Mouse (Mus musculus) hindbrain, embryonic 15.5 days (tissue): Measurements from ENCODE around the gene Cdyl2. TPM values are rescaled to one million over a fixed set of nuclear protein-coding genes. Genes with fewer than 3 reads are reported as not detected.

Experiments
- ATAC-seq: fragments of 200-750 bp; cut with Nextera tagmentation; 2 replicates; pipeline ENCODE4 v1.8.0; 2017; ENCODE audit warnings: low read depth, moderate number of reproducible peaks, moderate TSS enrichment; ENCODE audit not compliant: low FRiP score
- H3K27ac ChIP-seq: fragments of 300-500 bp; sonication (generic); replicated peaks from 2 replicates; pipeline ENCODE4 v1.5.1; 2015; ENCODE audit warnings: mild to moderate bottlenecking, inconsistent platforms
- H3K27me3 ChIP-seq: fragments of 300-500 bp; sonication (generic); 2 replicates; pipeline ENCODE4 v1.6.1; 2015; ENCODE audit warnings: control low read depth, inconsistent platforms
- H3K36me3 ChIP-seq: fragments of 300-500 bp; sonication (generic); 2 replicates; pipeline ENCODE4 v1.6.1; 2015; ENCODE audit warnings: control low read depth, inconsistent platforms
- H3K4me1 ChIP-seq: fragments of 300-500 bp; sonication (generic); replicated peaks from 2 replicates; pipeline ENCODE4 v1.6.1; 2015; ENCODE audit warnings: control low read depth, inconsistent platforms
- H3K4me2 ChIP-seq: fragments of 300-500 bp; sonication (generic); 2 replicates; pipeline ENCODE4 v1.6.1; 2015; ENCODE audit warnings: moderate library complexity, mild to moderate bottlenecking, inconsistent platforms
- H3K4me3 ChIP-seq: fragments of 300-500 bp; sonication (generic); 2 replicates; pipeline ENCODE4 v1.5.1; 2015; ENCODE audit warnings: mild to moderate bottlenecking, inconsistent platforms
- H3K9ac ChIP-seq: fragments of 300-500 bp; sonication (generic); 2 replicates; pipeline ENCODE4 v1.6.1; 2015; ENCODE audit warnings: inconsistent platforms
- H3K9me3 ChIP-seq: fragments of 300-500 bp; sonication (generic); 2 replicates; pipeline ENCODE4 v1.6.1; 2016; ENCODE audit warnings: control low read depth, inconsistent platforms
- WGBS: fragments of 180-500 bp; shearing (Covaris S2); methylation state at CpG from one replicate; pipeline ENCODE4 v1.1.7; 2015; 5-methylcytosine and 5-hydroxymethylcytosine counted together
- polyA plus RNA-seq: library from polyadenylated mRNA; unstranded; fragments of >200 nt; fragmentation: Nextera tagmentation; extraction: Ambion mirVana; gene quantifications from 2 replicates; pipeline ENCODE4 v1.2.1, GENCODE M21; 2015

Gene Cdyl2
- polyA plus RNA-seq, 1 experiment from 2014 or later, result 10.8 TPM

- no peak for ATAC-seq
- H3K4me1 ChIP-seq, result 0 out of 2 replicates have a peak, but pooled peaks cover 6% of the 10 kb centered on the region
- H3K4me2 ChIP-seq, result no peak overlapping the region
These were observed 96.8 kb downstream of the Cdyl2 start for GRCm38 (mm10) chr8:116635972-116636371.

GRCm38 (mm10) chr8:116635261-116635660, 97.5 kb downstream of the Cdyl2 start:
- H3K36me3 ChIP-seq, result no peaks in the 10 kb centered on the region
- no peak overlapping the region for H3K4me3 ChIP-seq
- no peaks in the 10 kb centered on the region for H3K27me3 ChIP-seq
- H3K9me3 ChIP-seq, result no peaks in the 10 kb centered on the region
- H3K9ac ChIP-seq, result no peak overlapping the region
- ATAC-seq, result no peak
- H3K4me1 ChIP-seq, result 0 out of 2 replicates have a peak, but pooled peaks cover 6% of the 10 kb centered on the region
- WGBS, result 94% methylated on average over 13 of the region's 13 CpGs
- no peak overlapping the region for H3K4me2 ChIP-seq
- H3K27ac ChIP-seq, result no peak overlapping the region

More at GRCm38 (mm10) chr8:116635972-116636371, 96.8 kb downstream of the Cdyl2 start:
- no peak overlapping the region for H3K9ac ChIP-seq
- no peak overlapping the region for H3K4me3 ChIP-seq
- no peaks in the 10 kb centered on the region for H3K9me3 ChIP-seq
- no peak overlapping the region for H3K27ac ChIP-seq
- no peaks in the 10 kb centered on the region for H3K27me3 ChIP-seq
- no peaks in the 10 kb centered on the region for H3K36me3 ChIP-seq
- 92% methylated on average over 8 of the region's 8 CpGs for WGBS

- Histone ChIP-seq H3K27me3 (no peaks in the 10 kb centered on the region), H3K27ac (no peak overlapping the region), H3K4me2 (no peak overlapping the region), H3K9ac (no peak overlapping the region), H3K4me1 (0 out of 2 replicates have a peak, but pooled peaks cover 6% of the 10 kb centered on the region), H3K36me3 (no peaks in the 10 kb centered on the region), H3K9me3 (no peaks in the 10 kb centered on the region), H3K4me3 (no peak overlapping the region)
- ATAC-seq, result no peak
- WGBS, result 90% methylated on average over 4 of the region's 4 CpGs
These were observed 98.4 kb downstream of the Cdyl2 start for GRCm38 (mm10) chr8:116634436-116634835.

- Histone ChIP-seq H3K4me1 (0 out of 2 replicates have a peak, but pooled peaks cover 6% of the 10 kb centered on the region), H3K4me2 (no peak overlapping the region), H3K27me3 (no peaks in the 10 kb centered on the region), H3K36me3 (no peaks in the 10 kb centered on the region), H3K27ac (no peak overlapping the region), H3K9ac (no peak overlapping the region), H3K4me3 (no peak overlapping the region), H3K9me3 (no peaks in the 10 kb centered on the region)
- no peak for ATAC-seq
- WGBS, result 76% methylated on average over 10 of the region's 10 CpGs
These were observed 99.2 kb downstream of the Cdyl2 start for GRCm38 (mm10) chr8:116633470-116634150.

GRCm38 (mm10) chr8:116630066-116630465, 102.7 kb downstream of the Cdyl2 start:
- no peak overlapping the region for H3K9ac ChIP-seq
- no peaks in the 10 kb centered on the region for H3K4me1 ChIP-seq
- H3K9me3 ChIP-seq, result no peaks in the 10 kb centered on the region
- no peaks in the 10 kb centered on the region for H3K36me3 ChIP-seq
- ATAC-seq, result no peak
- no peak overlapping the region for H3K27ac ChIP-seq
- 53% methylated on average over 11 of the region's 11 CpGs for WGBS
- H3K4me2 ChIP-seq, result no peak overlapping the region
- no peaks in the 10 kb centered on the region for H3K27me3 ChIP-seq
- H3K4me3 ChIP-seq, result no peak overlapping the region

GRCm38 (mm10) chr8:116628975-116629374, 103.8 kb downstream of the Cdyl2 start:
- H3K27ac ChIP-seq, result no peak overlapping the region
- H3K9ac ChIP-seq, result no peak overlapping the region
- no peaks in the 10 kb centered on the region for H3K9me3 ChIP-seq
- no peaks in the 10 kb centered on the region for H3K36me3 ChIP-seq
- H3K27me3 ChIP-seq, result no peaks in the 10 kb centered on the region
- WGBS, result 85% methylated on average over 7 of the region's 7 CpGs
- H3K4me1 ChIP-seq, result no peaks in the 10 kb centered on the region
- ATAC-seq, result no peak
- no peak overlapping the region for H3K4me3 ChIP-seq
- no peak overlapping the region for H3K4me2 ChIP-seq

- Histone ChIP-seq H3K4me2 (no peak overlapping the region), H3K4me3 (no peak overlapping the region), H3K27me3 (no peaks in the 10 kb centered on the region), H3K9me3 (no peaks in the 10 kb centered on the region), H3K27ac (no peak overlapping the region), H3K4me1 (no peaks in the 10 kb centered on the region), H3K9ac (no peak overlapping the region), H3K36me3 (no peaks in the 10 kb centered on the region)
- ATAC-seq, result no peak
- WGBS, result 100% methylated on average over 2 of the region's 2 CpGs
These were observed 104.8 kb downstream of the Cdyl2 start for GRCm38 (mm10) chr8:116627854-116628479.

- no peak overlapping the region for H3K4me2 ChIP-seq
- H3K27ac ChIP-seq, result no peak overlapping the region
- no peaks in the 10 kb centered on the region for H3K9me3 ChIP-seq
- no peaks in the 10 kb centered on the region for H3K27me3 ChIP-seq
- no peak overlapping the region for H3K9ac ChIP-seq
- peaks cover 17% of the 10 kb centered on the region for H3K4me1 ChIP-seq
- H3K4me3 ChIP-seq, result no peak overlapping the region
- no peaks in the 10 kb centered on the region for H3K36me3 ChIP-seq
- WGBS, result 95% methylated on average over 11 of the region's 11 CpGs
- ATAC-seq, result no peak
These were observed 109.2 kb downstream of the Cdyl2 start for GRCm38 (mm10) chr8:116623591-116623990.

GRCm38 (mm10) chr8:116622326-116622725, 110.5 kb downstream of the Cdyl2 start:
- Histone ChIP-seq H3K27me3 (no peaks in the 10 kb centered on the region), H3K9me3 (no peaks in the 10 kb centered on the region), H3K4me1 (peaks cover 17% of the 10 kb centered on the region), H3K4me3 (no peak overlapping the region), H3K9ac (no peak overlapping the region), H3K36me3 (no peaks in the 10 kb centered on the region), H3K27ac (no peak overlapping the region), H3K4me2 (no peak overlapping the region)
- WGBS, result 79% methylated on average over 9 of the region's 9 CpGs
- ATAC-seq, result no peak

- Histone ChIP-seq H3K27me3 (no peaks in the 10 kb centered on the region), H3K9ac (no peak overlapping the region), H3K4me2 (no peak overlapping the region), H3K9me3 (no peaks in the 10 kb centered on the region), H3K4me3 (no peak overlapping the region), H3K4me1 (peaks cover 17% of the 10 kb centered on the region), H3K36me3 (no peaks in the 10 kb centered on the region), H3K27ac (no peak overlapping the region)
- 56% methylated on average over 21 of the region's 21 CpGs for WGBS
- no peak for ATAC-seq
These were observed 111.4 kb downstream of the Cdyl2 start for GRCm38 (mm10) chr8:116621158-116621961.

- Histone ChIP-seq H3K27me3 (no peaks in the 10 kb centered on the region), H3K4me2 (no peak overlapping the region), H3K27ac (no peak overlapping the region), H3K4me1 (peaks cover 25% of the 10 kb centered on the region), H3K9ac (no peak overlapping the region), H3K4me3 (no peak overlapping the region), H3K9me3 (no peaks in the 10 kb centered on the region), H3K36me3 (no peaks in the 10 kb centered on the region)
- WGBS, result 51% methylated on average over 19 of the region's 19 CpGs
- no peak for ATAC-seq
These were observed 113.0 kb downstream of the Cdyl2 start for GRCm38 (mm10) chr8:116619686-116620320.

GRCm38 (mm10) chr8:116619221-116619620, 113.6 kb downstream of the Cdyl2 start:
- Histone ChIP-seq H3K4me2 (no peak overlapping the region), H3K4me1 (peaks cover 29% of the 10 kb centered on the region), H3K9ac (no peak overlapping the region), H3K9me3 (no peaks in the 10 kb centered on the region), H3K36me3 (no peaks in the 10 kb centered on the region), H3K4me3 (no peak overlapping the region), H3K27me3 (no peaks in the 10 kb centered on the region), H3K27ac (no peak overlapping the region)
- ATAC-seq, result no peak
- WGBS, result 90% methylated on average over 5 of the region's 5 CpGs
